Mouse (Mus musculus) bone marrow macrophage, adult 2 months (primary cell): ENCODE measurements around the gene Tmpo.

ENCODE experiments used
- CTCF ChIP-seq: IDR thresholded peaks from 2 replicates; pipeline ENCODE4 v1.5.1; 2012; ENCODE audit warnings: low read depth, mild to moderate bottlenecking, low read length, moderate library complexity
- POLR2A ChIP-seq: IDR thresholded peaks from 2 replicates; pipeline ENCODE4 v1.6.1; 2012; ENCODE audit warnings: mild to moderate bottlenecking, low read depth, low read length, borderline replicate concordance

- TF ChIP-seq CTCF (no peak), POLR2A (no peak)
Observed at GRCm38 (mm10) chr10:91164491-91164890, 16.6 kb downstream of the Tmpo start.
